Mouse (Mus musculus): ENCODE results near the gene Per1. TPM values are rescaled to one million over a fixed set of nuclear protein-coding genes. Genes with fewer than 3 reads are reported as not detected.
"Not testable (repeated sequence)": the region's sequence is repeated elsewhere in the genome, so short reads cannot be mapped to it uniquely, and the experiment has no call there.

Gene Per1
- total and polyA plus RNA-seq, 2 experiments from 2014 or later = 15.2 to 38.3 TPM

- TF ChIP-seq CTCF (IDR thresholded peaks at IDR 0.05; ENCODE audit: low read depth) = no peak
- H3K27me3 ChIP-seq (ENCODE audit: insufficient read depth, low read length) = no peaks in the 10 kb centered on the region
- H3K36me3 ChIP-seq (ENCODE audit: insufficient read depth) = peaks cover 19% of the 10 kb centered on the region
- peak overlapping the region; percentile 99 for H3K4me3 ChIP-seq (ENCODE audit: low read depth, low read length)
- H3K4me1 ChIP-seq (ENCODE audit: insufficient read depth) = peaks cover 14% of the 10 kb centered on the region
- no peaks in the 10 kb centered on the region for H3K9me3 ChIP-seq (ENCODE audit: low read length)
- WGBS = 11% methylated on average over 25 of the region's 25 CpGs
- peak overlapping the region; percentile 100 for H3K9ac ChIP-seq
- DNase-seq = no peak
- peak overlapping the region; percentile 91 for H3K4me2 ChIP-seq (ENCODE audit: low read depth)
- peak; percentile 11; the same call in 1 of the 2 replicates for ATAC-seq
- H3K27ac ChIP-seq (ENCODE audit: low read depth, low read length) = peak overlapping the region; percentile 97
These were observed 6.0 kb upstream of the Per1 start for GRCm38 (mm10) chr11:69088856-69089615.

- no peak for TF ChIP-seq CTCF (IDR thresholded peaks at IDR 0.05; ENCODE audit: low read depth)
- DNase-seq = no peak
- H3K27ac ChIP-seq (ENCODE audit: low read depth, low read length) = peak overlapping the region; percentile 97
- 84% methylated on average over 12 of the region's 12 CpGs for WGBS
- H3K9me3 ChIP-seq (ENCODE audit: low read length) = no peaks in the 10 kb centered on the region
- ATAC-seq = no peak
- peak overlapping the region; percentile 91 for H3K4me2 ChIP-seq (ENCODE audit: low read depth)
- no peaks in the 10 kb centered on the region for H3K27me3 ChIP-seq (ENCODE audit: insufficient read depth, low read length)
- H3K9ac ChIP-seq = peak overlapping the region; percentile 100
- peaks cover 19% of the 10 kb centered on the region for H3K36me3 ChIP-seq (ENCODE audit: insufficient read depth)
- peak overlapping the region; percentile 99 for H3K4me3 ChIP-seq (ENCODE audit: low read depth, low read length)
- peaks cover 18% of the 10 kb centered on the region for H3K4me1 ChIP-seq (ENCODE audit: insufficient read depth)
These were observed 5.3 kb upstream of the Per1 start for GRCm38 (mm10) chr11:69089616-69090290.

- Histone ChIP-seq H3K4me3 (ENCODE audit: low read depth, low read length) (no peak overlapping the region), H3K27me3 (ENCODE audit: insufficient read depth, low read length) (no peaks in the 10 kb centered on the region), H3K4me1 (ENCODE audit: insufficient read depth) (peaks cover 18% of the 10 kb centered on the region), H3K27ac (ENCODE audit: low read depth, low read length) (peak overlapping the region; percentile 97; the same call in 1 of the 2 replicates), H3K9ac (peak overlapping the region; percentile 100), H3K9me3 (ENCODE audit: low read length) (no peaks in the 10 kb centered on the region), H3K4me2 (ENCODE audit: low read depth) (peak overlapping the region; percentile 91), H3K36me3 (ENCODE audit: insufficient read depth) (peaks cover 19% of the 10 kb centered on the region)
- no peak for DNase-seq
- 47% methylated on average over 6 of the region's 6 CpGs for WGBS
- ATAC-seq = no peak
- TF ChIP-seq CTCF (IDR thresholded peaks at IDR 0.05; ENCODE audit: low read depth) = no peak
These were observed 4.7 kb upstream of the Per1 start for GRCm38 (mm10) chr11:69090367-69090766.

- Histone ChIP-seq H3K27ac (ENCODE audit: low read depth, low read length) (no peak overlapping the region), H3K9me3 (ENCODE audit: low read length) (no peaks in the 10 kb centered on the region), H3K9ac (no peak overlapping the region), H3K36me3 (ENCODE audit: insufficient read depth) (peaks cover 19% of the 10 kb centered on the region), H3K27me3 (ENCODE audit: insufficient read depth, low read length) (no peaks in the 10 kb centered on the region), H3K4me2 (ENCODE audit: low read depth) (no peak overlapping the region), H3K4me3 (ENCODE audit: low read depth, low read length) (no peak overlapping the region), H3K4me1 (ENCODE audit: insufficient read depth) (peaks cover 25% of the 10 kb centered on the region)
- whole genome bisulfite sequencing = 63% methylated on average over 7 of the region's 7 CpGs
- no peak for TF ChIP-seq CTCF (IDR thresholded peaks at IDR 0.05; ENCODE audit: low read depth)
- ATAC-seq = no peak
- DNase-seq = no peak
These were observed 3.2 kb upstream of the Per1 start for GRCm38 (mm10) chr11:69091566-69092385.

- WGBS = 5% methylated on average over 3 of the region's 3 CpGs
- Histone ChIP-seq H3K27ac (ENCODE audit: low read depth, low read length) (0 out of 2 replicates have a peak overlapping the region, but pooled peaks have one; percentile 2), H3K36me3 (ENCODE audit: insufficient read depth) (peaks cover 19% of the 10 kb centered on the region), H3K4me2 (ENCODE audit: low read depth) (no peak overlapping the region), H3K4me1 (ENCODE audit: insufficient read depth) (peaks cover 29% of the 10 kb centered on the region), H3K9me3 (ENCODE audit: low read length) (no peaks in the 10 kb centered on the region), H3K4me3 (ENCODE audit: low read depth, low read length) (no peak overlapping the region), H3K27me3 (ENCODE audit: insufficient read depth, low read length) (no peaks in the 10 kb centered on the region), H3K9ac (no peak overlapping the region)
- ATAC-seq = no peak
- DNase-seq = peak; percentile 71
- peak; percentile 81 for TF ChIP-seq CTCF (IDR thresholded peaks at IDR 0.05; ENCODE audit: low read depth)
These were observed 2.6 kb upstream of the Per1 start for GRCm38 (mm10) chr11:69092386-69092751.

GRCm38 (mm10) chr11:69092871-69093270, 2.1 kb upstream of the Per1 start:
- peaks cover 34% of the 10 kb centered on the region for H3K4me1 ChIP-seq (ENCODE audit: insufficient read depth)

GRCm38 (mm10) chr11:69093856-69094255, 1.2 kb upstream of the Per1 start:
- not testable (repeated sequence) for DNase-seq; H3K27ac ChIP-seq (ENCODE audit: low read depth, low read length)

More at GRCm38 (mm10) chr11:69092871-69093270, 2.1 kb upstream of the Per1 start:
- Histone ChIP-seq H3K9ac (no peak overlapping the region), H3K36me3 (ENCODE audit: insufficient read depth) (peaks cover 19% of the 10 kb centered on the region), H3K27me3 (ENCODE audit: insufficient read depth, low read length) (no peaks in the 10 kb centered on the region), H3K4me2 (ENCODE audit: low read depth) (no peak overlapping the region), H3K27ac (ENCODE audit: low read depth, low read length) (0 out of 2 replicates have a peak overlapping the region, but pooled peaks have one; percentile 2), H3K9me3 (ENCODE audit: low read length) (no peaks in the 10 kb centered on the region), H3K4me3 (ENCODE audit: low read depth, low read length) (no peak overlapping the region)
- no peak for TF ChIP-seq CTCF (IDR thresholded peaks at IDR 0.05; ENCODE audit: low read depth)
- ATAC-seq (no peak), DNase-seq (no peak)
- WGBS = 87% methylated on average over 4 of the region's 4 CpGs

More at GRCm38 (mm10) chr11:69093856-69094255, 1.2 kb upstream of the Per1 start:
- not testable (repeated sequence) for H3K4me3 ChIP-seq (ENCODE audit: low read depth, low read length); H3K9me3 ChIP-seq (ENCODE audit: low read length); H3K9ac ChIP-seq; H3K4me2 ChIP-seq (ENCODE audit: low read depth); ATAC-seq; H3K27me3 ChIP-seq (ENCODE audit: insufficient read depth, low read length)
- Histone ChIP-seq H3K4me1 (ENCODE audit: insufficient read depth) (peaks cover 41% of the 10 kb centered on the region), H3K36me3 (ENCODE audit: insufficient read depth) (peaks cover 19% of the 10 kb centered on the region)
- WGBS = 90% methylated on average over 7 of the region's 7 CpGs

Data from forebrain, postnatal 0 days (tissue).